Mouse (Mus musculus): ENCODE measurements at regions not wholly inside any gene's neighbourhood (a gene's known extent, or its start where the extent isn't known, plus 50 kb on each side); places are given as distances from the start of the nearest gene placed in this dataset.

GRCm38 (mm10) chr9:116335561-116336478 is 160.7 kb upstream of the Tgfbr2 start:
- ATAC-seq (replicated peaks; ENCODE audit: poor library complexity), result peak; percentile 26; the same call in 1 of the 2 replicates

GRCm38 (mm10) chr9:116333956-116334463 is 158.8 kb upstream of the Tgfbr2 start:
- no peak for ATAC-seq (replicated peaks; ENCODE audit: poor library complexity)

GRCm38 (mm10) chr9:116332485-116333118 is 157.4 kb upstream of the Tgfbr2 start:
- no peak for ATAC-seq (replicated peaks; ENCODE audit: poor library complexity)

- no peak for ATAC-seq (replicated peaks; ENCODE audit: poor library complexity)
Observed at GRCm38 (mm10) chr9:116331406-116331805, 156.2 kb upstream of the Tgfbr2 start.

GRCm38 (mm10) chr9:116330796-116331195 is 155.6 kb upstream of the Tgfbr2 start:
- peak; percentile 69 for ATAC-seq (replicated peaks; ENCODE audit: poor library complexity)

GRCm38 (mm10) chr9:116329147-116329546 is 154.0 kb upstream of the Tgfbr2 start:
- ATAC-seq (replicated peaks; ENCODE audit: poor library complexity), result peak; percentile 59

GRCm38 (mm10) chr9:116328201-116328600 is 153.0 kb upstream of the Tgfbr2 start:
- no peak for ATAC-seq (replicated peaks; ENCODE audit: poor library complexity)

- no peak for ATAC-seq (replicated peaks; ENCODE audit: poor library complexity)
Observed at GRCm38 (mm10) chr9:116327080-116327479, 151.9 kb upstream of the Tgfbr2 start.

GRCm38 (mm10) chr9:116324971-116325370 is 149.8 kb upstream of the Tgfbr2 start:
- ATAC-seq (replicated peaks; ENCODE audit: poor library complexity), result no peak

- no peak for ATAC-seq (replicated peaks; ENCODE audit: poor library complexity)
Observed at GRCm38 (mm10) chr9:116323871-116324721, 148.9 kb upstream of the Tgfbr2 start.

GRCm38 (mm10) chr9:116321908-116322307 is 146.7 kb upstream of the Tgfbr2 start:
- ATAC-seq (replicated peaks; ENCODE audit: poor library complexity), result no peak

- peak; percentile 26; the same call in 1 of the 2 replicates for ATAC-seq (replicated peaks; ENCODE audit: poor library complexity)
Observed at GRCm38 (mm10) chr9:116319421-116319820, 144.3 kb upstream of the Tgfbr2 start.

GRCm38 (mm10) chr9:116316582-116317095 is 141.5 kb upstream of the Tgfbr2 start:
- ATAC-seq (replicated peaks; ENCODE audit: poor library complexity), result no peak

GRCm38 (mm10) chr9:116314803-116315202 is 139.6 kb upstream of the Tgfbr2 start:
- no peak for ATAC-seq (replicated peaks; ENCODE audit: poor library complexity)

- ATAC-seq (replicated peaks; ENCODE audit: poor library complexity), result no peak
Observed at GRCm38 (mm10) chr9:116313932-116314790, 139.0 kb upstream of the Tgfbr2 start.

GRCm38 (mm10) chr9:116311364-116311763 is 136.2 kb upstream of the Tgfbr2 start:
- no peak for ATAC-seq (replicated peaks; ENCODE audit: poor library complexity)

- no peak for ATAC-seq (replicated peaks; ENCODE audit: poor library complexity)
Observed at GRCm38 (mm10) chr9:116301602-116302001, 126.4 kb upstream of the Tgfbr2 start.

- ATAC-seq (replicated peaks; ENCODE audit: poor library complexity), result no peak
Observed at GRCm38 (mm10) chr9:116298791-116299190, 123.6 kb upstream of the Tgfbr2 start.

GRCm38 (mm10) chr9:116296349-116296748 is 121.2 kb upstream of the Tgfbr2 start:
- no peak for ATAC-seq (replicated peaks; ENCODE audit: poor library complexity)

GRCm38 (mm10) chr9:116294073-116294472 is 118.9 kb upstream of the Tgfbr2 start:
- ATAC-seq (replicated peaks; ENCODE audit: poor library complexity), result no peak

All from megakaryocyte progenitor cell, adult 5-6 weeks (primary cell).